Mouse (Mus musculus): Measurements from ENCODE around the gene Exoc6b. TPM values are rescaled to one million over a fixed set of nuclear protein-coding genes. Genes with fewer than 3 reads are reported as not detected.

Gene Exoc6b
- polyA plus RNA-seq, 1 experiment from 2014 or later = 66.1 TPM

DNA sequence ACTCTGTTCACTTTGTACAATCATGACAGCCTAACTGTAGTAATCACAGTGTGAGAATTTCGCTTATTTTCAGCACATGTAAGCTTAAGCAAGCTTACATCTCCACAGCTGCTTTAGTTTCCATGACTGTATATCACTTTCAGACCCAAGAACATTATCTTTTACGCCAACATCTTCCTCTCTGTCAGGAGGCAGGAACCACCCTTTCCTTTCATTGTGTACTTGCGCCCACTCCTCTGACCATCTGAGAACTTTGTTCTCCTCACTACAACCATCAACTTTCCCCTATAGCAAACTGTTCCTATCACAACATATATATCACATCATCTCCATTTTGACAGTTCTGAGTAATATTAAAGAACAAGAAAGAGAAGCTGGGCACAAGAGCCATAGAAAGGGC lies 391.5 kb downstream of the Exoc6b start:
- H3K4me3 ChIP-seq (replicated peaks; ENCODE audit: low read length) = no peak overlapping the region
- no peak overlapping the region for H3K9ac ChIP-seq (replicated peaks; ENCODE audit: low read depth, low read length)
- ATAC-seq = no peak
- no peak overlapping the region for H3K27ac ChIP-seq (ENCODE audit: low read length)
- no peaks in the 10 kb centered on the region for H3K27me3 ChIP-seq (replicated peaks; ENCODE audit: control insufficient read depth, insufficient read depth, low read length)
- 87% methylated on average over 3 of the region's 3 CpGs for WGBS
- H3K4me2 ChIP-seq (ENCODE audit: low read length) = no peak overlapping the region
- no peaks in the 10 kb centered on the region for H3K36me3 ChIP-seq (ENCODE audit: control insufficient read depth, insufficient read depth)
- no peaks in the 10 kb centered on the region for H3K9me3 ChIP-seq (ENCODE audit: control insufficient read depth, low read length)
- H3K4me1 ChIP-seq (replicated peaks; ENCODE audit: control insufficient read depth, insufficient read depth, low read length) = no peaks in the 10 kb centered on the region

- Histone ChIP-seq H3K27ac (ENCODE audit: low read length) (no peak overlapping the region), H3K9me3 (ENCODE audit: control insufficient read depth, low read length) (no peaks in the 10 kb centered on the region), H3K4me1 (replicated peaks; ENCODE audit: control insufficient read depth, insufficient read depth, low read length) (no peaks in the 10 kb centered on the region), H3K36me3 (ENCODE audit: control insufficient read depth, insufficient read depth) (0 out of 2 replicates have a peak, but pooled peaks cover 2% of the 10 kb centered on the region), H3K9ac (replicated peaks; ENCODE audit: low read depth, low read length) (no peak overlapping the region), H3K4me3 (replicated peaks; ENCODE audit: low read length) (no peak overlapping the region), H3K4me2 (ENCODE audit: low read length) (no peak overlapping the region), H3K27me3 (replicated peaks; ENCODE audit: control insufficient read depth, insufficient read depth, low read length) (no peaks in the 10 kb centered on the region)
- no peak for ATAC-seq
- 100% methylated on average over 3 of the region's 3 CpGs for WGBS
Measured at GRCm38 (mm10) chr6:84674936-84675335, 394.4 kb downstream of the Exoc6b start.

DNA sequence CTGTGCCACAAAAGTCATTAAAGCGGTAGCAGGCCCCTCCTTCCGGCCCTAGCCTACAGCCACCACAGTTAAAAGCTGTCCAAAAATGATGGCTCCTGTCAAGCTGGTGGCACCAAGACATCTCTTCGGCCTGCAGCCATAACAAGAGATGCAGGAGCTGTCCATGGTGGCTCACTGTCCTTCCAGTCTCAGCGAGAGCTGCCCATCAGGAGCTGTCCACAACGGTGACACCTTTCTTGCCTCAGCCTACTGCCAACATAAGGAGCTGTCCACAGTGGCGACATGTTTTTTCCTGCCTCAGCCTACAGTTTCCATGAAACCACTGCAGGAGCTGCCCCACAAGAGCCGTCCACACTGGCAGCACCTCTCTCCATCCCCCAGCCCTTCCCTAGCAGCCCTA lies 395.2 kb downstream of the Exoc6b start:
- no peak for ATAC-seq
- no peaks in the 10 kb centered on the region for H3K9me3 ChIP-seq (ENCODE audit: control insufficient read depth, low read length)
- H3K9ac ChIP-seq (replicated peaks; ENCODE audit: low read depth, low read length) = no peak overlapping the region
- no peak overlapping the region for H3K4me2 ChIP-seq (ENCODE audit: low read length)
- 88% methylated on average over 7 of the region's 7 CpGs for WGBS
- 0 out of 2 replicates have a peak, but pooled peaks cover 2% of the 10 kb centered on the region for H3K36me3 ChIP-seq (ENCODE audit: control insufficient read depth, insufficient read depth)
- no peaks in the 10 kb centered on the region for H3K4me1 ChIP-seq (replicated peaks; ENCODE audit: control insufficient read depth, insufficient read depth, low read length)
- no peak overlapping the region for H3K27ac ChIP-seq (ENCODE audit: low read length)
- H3K27me3 ChIP-seq (replicated peaks; ENCODE audit: control insufficient read depth, insufficient read depth, low read length) = no peaks in the 10 kb centered on the region
- no peak overlapping the region for H3K4me3 ChIP-seq (replicated peaks; ENCODE audit: low read length)

DNA sequence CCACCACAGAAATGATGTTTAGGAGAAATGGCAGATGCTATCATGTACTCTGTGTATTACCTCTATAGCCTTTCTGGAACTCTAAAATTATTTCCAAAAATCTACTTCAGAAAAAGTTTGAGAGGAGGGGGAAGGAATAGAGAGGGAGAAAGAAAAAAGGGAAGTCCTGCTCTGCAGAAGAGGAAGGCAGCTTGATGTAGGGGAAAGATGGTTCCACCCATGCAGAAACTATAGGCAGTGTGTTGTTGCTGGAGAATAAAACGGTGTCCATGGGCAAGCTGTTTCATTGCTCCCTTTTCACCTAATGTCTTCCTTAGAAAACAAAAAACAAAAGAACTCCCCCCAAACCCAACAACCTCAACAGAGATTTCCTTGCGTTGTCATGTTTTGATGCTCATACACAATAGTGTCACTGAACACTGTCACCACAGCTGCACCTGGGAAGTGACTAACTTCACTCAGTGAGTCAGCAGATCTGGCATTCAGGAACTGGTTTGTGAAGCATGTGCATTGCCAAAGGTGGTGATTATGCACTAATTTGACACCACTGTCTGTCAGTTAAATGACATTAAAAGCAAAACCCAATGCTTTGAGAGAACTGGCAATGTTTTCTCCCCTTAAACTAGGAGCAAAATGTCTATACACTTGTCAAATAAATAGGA lies 407.7 kb downstream of the Exoc6b start:
- no peak overlapping the region for H3K4me2 ChIP-seq (ENCODE audit: low read length)
- no peak overlapping the region for H3K9ac ChIP-seq (replicated peaks; ENCODE audit: low read depth, low read length)
- H3K27me3 ChIP-seq (replicated peaks; ENCODE audit: control insufficient read depth, insufficient read depth, low read length) = no peaks in the 10 kb centered on the region
- no peaks in the 10 kb centered on the region for H3K36me3 ChIP-seq (ENCODE audit: control insufficient read depth, insufficient read depth)
- no peaks in the 10 kb centered on the region for H3K9me3 ChIP-seq (ENCODE audit: control insufficient read depth, low read length)
- no peaks in the 10 kb centered on the region for H3K4me1 ChIP-seq (replicated peaks; ENCODE audit: control insufficient read depth, insufficient read depth, low read length)
- H3K4me3 ChIP-seq (replicated peaks; ENCODE audit: low read length) = no peak overlapping the region
- ATAC-seq = no peak
- 63% methylated on average over 2 of the region's 2 CpGs for WGBS
- H3K27ac ChIP-seq (ENCODE audit: low read length) = no peak overlapping the region

DNA sequence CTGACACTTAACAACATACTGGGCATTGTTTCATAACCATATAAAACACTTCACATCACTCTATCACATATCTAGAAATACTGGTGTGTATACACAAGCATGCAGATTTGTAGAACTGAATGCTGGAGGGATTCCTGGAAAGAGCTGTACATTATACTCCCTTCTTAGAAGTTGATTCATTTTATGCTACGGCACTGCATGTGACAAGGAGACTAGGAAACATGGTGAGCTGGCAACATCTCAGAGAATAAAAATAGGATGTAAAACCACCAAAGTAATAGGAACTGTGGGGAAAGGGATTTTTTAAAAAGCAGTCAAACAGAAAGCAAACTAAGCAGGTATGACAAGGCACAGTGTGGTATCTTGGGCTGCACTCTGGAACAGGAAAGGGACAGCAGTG lies 408.3 kb downstream of the Exoc6b start:
- Histone ChIP-seq H3K36me3 (ENCODE audit: control insufficient read depth, insufficient read depth) (no peaks in the 10 kb centered on the region), H3K27ac (ENCODE audit: low read length) (no peak overlapping the region), H3K4me1 (replicated peaks; ENCODE audit: control insufficient read depth, insufficient read depth, low read length) (no peaks in the 10 kb centered on the region), H3K9me3 (ENCODE audit: control insufficient read depth, low read length) (no peaks in the 10 kb centered on the region), H3K4me2 (ENCODE audit: low read length) (no peak overlapping the region), H3K27me3 (replicated peaks; ENCODE audit: control insufficient read depth, insufficient read depth, low read length) (no peaks in the 10 kb centered on the region), H3K4me3 (replicated peaks; ENCODE audit: low read length) (no peak overlapping the region), H3K9ac (replicated peaks; ENCODE audit: low read depth, low read length) (no peak overlapping the region)
- WGBS = 72% methylated on average over 1 of the region's 1 CpGs
- no peak for ATAC-seq

DNA sequence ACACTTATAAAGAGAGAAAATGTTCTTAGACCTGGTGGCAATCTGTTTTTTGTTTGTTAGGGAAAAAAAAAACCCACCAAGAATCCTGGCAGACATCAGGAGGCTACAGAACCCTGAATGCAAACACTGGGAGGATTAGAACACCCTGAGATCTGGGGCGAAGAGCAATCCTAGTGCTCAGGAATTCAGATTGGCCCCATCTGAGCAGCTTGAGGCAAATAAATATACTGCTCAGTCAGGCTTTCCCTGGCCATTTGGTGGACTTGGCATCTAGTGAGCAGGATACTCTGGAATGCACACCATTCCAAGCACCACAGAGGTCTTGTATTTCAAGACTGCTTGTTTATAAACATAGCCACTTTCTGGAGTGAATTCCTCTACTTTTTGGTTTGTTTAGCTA lies 412.2 kb downstream of the Exoc6b start:
- H3K4me3 ChIP-seq (replicated peaks; ENCODE audit: low read length) = no peak overlapping the region
- ATAC-seq = no peak
- 55% methylated on average over 1 of the region's 1 CpGs for WGBS
- H3K36me3 ChIP-seq (ENCODE audit: control insufficient read depth, insufficient read depth) = no peaks in the 10 kb centered on the region
- H3K4me2 ChIP-seq (ENCODE audit: low read length) = no peak overlapping the region
- H3K27me3 ChIP-seq (replicated peaks; ENCODE audit: control insufficient read depth, insufficient read depth, low read length) = no peaks in the 10 kb centered on the region
- H3K27ac ChIP-seq (ENCODE audit: low read length) = no peak overlapping the region
- H3K9ac ChIP-seq (replicated peaks; ENCODE audit: low read depth, low read length) = no peak overlapping the region
- H3K4me1 ChIP-seq (replicated peaks; ENCODE audit: control insufficient read depth, insufficient read depth, low read length) = no peaks in the 10 kb centered on the region; the same call in 1 of the 2 replicates
- H3K9me3 ChIP-seq (ENCODE audit: control insufficient read depth, low read length) = no peaks in the 10 kb centered on the region

DNA sequence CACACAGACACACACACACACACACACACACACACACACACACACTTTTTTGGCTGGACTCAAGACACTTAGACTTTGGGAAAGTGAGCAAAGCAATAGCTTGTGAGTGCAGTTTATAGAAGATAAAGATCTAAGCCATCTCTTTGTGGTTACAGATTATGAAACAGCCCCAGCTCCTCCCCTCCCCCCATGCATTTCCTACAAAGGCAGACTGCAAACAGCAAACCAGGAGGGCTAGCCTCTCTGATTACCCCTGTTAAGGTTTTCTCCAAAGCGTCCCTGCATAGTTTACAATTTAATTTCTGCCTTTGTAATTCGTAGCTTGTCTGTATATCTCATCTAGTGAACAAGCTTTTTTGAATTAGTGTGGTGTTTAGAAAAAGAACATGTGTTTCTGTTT lies 412.6 kb downstream of the Exoc6b start:
- no peaks in the 10 kb centered on the region; the same call in 1 of the 2 replicates for H3K4me1 ChIP-seq (replicated peaks; ENCODE audit: control insufficient read depth, insufficient read depth, low read length)
- no peak overlapping the region for H3K4me3 ChIP-seq (replicated peaks; ENCODE audit: low read length)
- no peak overlapping the region for H3K9ac ChIP-seq (replicated peaks; ENCODE audit: low read depth, low read length)
- 56% methylated on average over 2 of the region's 2 CpGs for WGBS
- ATAC-seq = no peak
- H3K27ac ChIP-seq (ENCODE audit: low read length) = no peak overlapping the region
- H3K36me3 ChIP-seq (ENCODE audit: control insufficient read depth, insufficient read depth) = no peaks in the 10 kb centered on the region
- no peak overlapping the region for H3K4me2 ChIP-seq (ENCODE audit: low read length)
- no peaks in the 10 kb centered on the region for H3K27me3 ChIP-seq (replicated peaks; ENCODE audit: control insufficient read depth, insufficient read depth, low read length)
- no peaks in the 10 kb centered on the region for H3K9me3 ChIP-seq (ENCODE audit: control insufficient read depth, low read length)

DNA sequence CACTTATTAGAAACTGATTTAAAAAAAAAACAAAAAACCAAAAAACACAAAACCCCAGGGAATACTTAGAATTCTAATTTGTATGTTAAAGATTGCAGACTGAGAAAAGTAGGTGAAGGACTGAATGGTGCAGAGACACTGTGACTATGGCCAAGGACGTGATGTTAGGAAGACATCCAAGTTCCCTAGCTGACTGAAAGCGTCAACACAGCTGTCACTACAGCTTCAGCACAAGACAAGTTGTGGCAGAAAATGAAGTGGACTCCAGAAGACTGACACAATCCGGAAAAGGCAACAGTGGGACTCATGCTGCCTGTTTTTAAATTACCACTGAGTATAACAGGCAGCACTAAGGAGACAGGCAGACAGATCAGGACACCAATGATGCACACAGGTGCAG lies 417.4 kb downstream of the Exoc6b start:
- H3K4me2 ChIP-seq (ENCODE audit: low read length) = no peak overlapping the region
- no peaks in the 10 kb centered on the region for H3K27me3 ChIP-seq (replicated peaks; ENCODE audit: control insufficient read depth, insufficient read depth, low read length)
- H3K36me3 ChIP-seq (ENCODE audit: control insufficient read depth, insufficient read depth) = no peaks in the 10 kb centered on the region
- 39% methylated on average over 3 of the region's 3 CpGs for WGBS
- H3K27ac ChIP-seq (ENCODE audit: low read length) = no peak overlapping the region
- no peak for ATAC-seq
- no peaks in the 10 kb centered on the region for H3K9me3 ChIP-seq (ENCODE audit: control insufficient read depth, low read length)
- H3K4me3 ChIP-seq (replicated peaks; ENCODE audit: low read length) = no peak overlapping the region
- H3K9ac ChIP-seq (replicated peaks; ENCODE audit: low read depth, low read length) = no peak overlapping the region
- H3K4me1 ChIP-seq (replicated peaks; ENCODE audit: control insufficient read depth, insufficient read depth, low read length) = no peaks in the 10 kb centered on the region; the same call in 1 of the 2 replicates

DNA sequence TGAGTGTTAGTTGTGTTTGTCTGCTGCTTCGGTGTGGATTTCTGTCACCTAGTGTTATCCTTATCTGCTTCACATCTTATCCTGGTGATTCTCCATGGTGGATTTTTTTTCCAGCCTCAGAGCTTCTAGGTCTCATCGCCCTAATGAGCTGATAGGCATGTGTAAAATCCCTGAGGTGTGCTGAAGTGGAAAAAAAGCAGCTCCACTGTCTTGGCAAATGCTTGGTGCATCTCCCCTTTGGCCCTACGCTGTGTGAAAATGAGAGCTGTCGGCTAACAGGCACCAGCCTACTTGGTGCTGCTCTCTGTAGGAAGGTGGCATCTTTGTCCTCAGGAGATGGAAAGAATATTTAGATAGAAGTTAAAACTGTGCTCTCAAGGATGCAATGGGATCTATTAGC lies 422.1 kb downstream of the Exoc6b start:
- 77% methylated on average over 4 of the region's 4 CpGs for WGBS
- no peaks in the 10 kb centered on the region for H3K27me3 ChIP-seq (replicated peaks; ENCODE audit: control insufficient read depth, insufficient read depth, low read length)
- no peak overlapping the region for H3K4me2 ChIP-seq (ENCODE audit: low read length)
- no peak overlapping the region for H3K9ac ChIP-seq (replicated peaks; ENCODE audit: low read depth, low read length)
- ATAC-seq = no peak
- no peak overlapping the region for H3K27ac ChIP-seq (ENCODE audit: low read length)
- H3K4me1 ChIP-seq (replicated peaks; ENCODE audit: control insufficient read depth, insufficient read depth, low read length) = peaks cover 6% of the 10 kb centered on the region
- no peaks in the 10 kb centered on the region for H3K9me3 ChIP-seq (ENCODE audit: control insufficient read depth, low read length)
- H3K36me3 ChIP-seq (ENCODE audit: control insufficient read depth, insufficient read depth) = no peaks in the 10 kb centered on the region
- H3K4me3 ChIP-seq (replicated peaks; ENCODE audit: low read length) = no peak overlapping the region

GRCm38 (mm10) chr6:84646696-84647095 lies 422.6 kb downstream of the Exoc6b start:
- H3K27me3 ChIP-seq (replicated peaks; ENCODE audit: control insufficient read depth, insufficient read depth, low read length) = no peaks in the 10 kb centered on the region
- WGBS = 83% methylated on average over 2 of the region's 2 CpGs
- no peak overlapping the region for H3K9ac ChIP-seq (replicated peaks; ENCODE audit: low read depth, low read length)
- peaks cover 6% of the 10 kb centered on the region for H3K4me1 ChIP-seq (replicated peaks; ENCODE audit: control insufficient read depth, insufficient read depth, low read length)
- H3K4me2 ChIP-seq (ENCODE audit: low read length) = no peak overlapping the region
- no peak for ATAC-seq
- H3K9me3 ChIP-seq (ENCODE audit: control insufficient read depth, low read length) = no peaks in the 10 kb centered on the region
- H3K4me3 ChIP-seq (replicated peaks; ENCODE audit: low read length) = no peak overlapping the region
- no peaks in the 10 kb centered on the region for H3K36me3 ChIP-seq (ENCODE audit: control insufficient read depth, insufficient read depth)
- no peak overlapping the region for H3K27ac ChIP-seq (ENCODE audit: low read length)

Measured in forebrain, embryonic 16.5 days (tissue).